Mouse (Mus musculus) intestine, embryonic 14.5 days (tissue): ENCODE measurements at regions not wholly inside any gene's neighbourhood (a gene's known extent, or its start where the extent isn't known, plus 50 kb on each side); places are given as distances from the start of the nearest gene placed in this dataset.

Experiments
- ATAC-seq: fragments of 200-750 bp; cut with Nextera tagmentation; replicated peaks from 2 replicates; pipeline ENCODE4 v1.8.0; 2017; ENCODE audit warnings: low read depth, moderate number of reproducible peaks, moderate TSS enrichment, moderate library complexity; ENCODE audit not compliant: low FRiP score, low TSS enrichment
- DNase-seq: peaks from one replicate; pipeline ENCODE4 v3.0.0-alpha.2; 2018; ENCODE audit warnings: low spot score
- H3K27ac ChIP-seq: fragments of 300-500 bp; sonication (generic); 2 replicates; pipeline ENCODE4 v1.5.1; 2014; ENCODE audit warnings: low read depth, mild to moderate bottlenecking, control low read depth
- H3K27me3 ChIP-seq: fragments of 300-500 bp; sonication (generic); replicated peaks from 2 replicates; pipeline ENCODE4 v1.6.1; 2014; ENCODE audit warnings: low read length, control low read depth; ENCODE audit not compliant: control insufficient read depth, insufficient read depth
- H3K36me3 ChIP-seq: fragments of 300-500 bp; sonication (generic); 2 replicates; pipeline ENCODE4 v1.6.1; 2014; ENCODE audit warnings: low read length, control low read depth; ENCODE audit not compliant: control insufficient read depth, insufficient read depth
- H3K4me1 ChIP-seq: fragments of 300-500 bp; sonication (generic); replicated peaks from 2 replicates; pipeline ENCODE4 v1.6.1; 2014; ENCODE audit warnings: low read length, control low read depth, mixed read lengths; ENCODE audit not compliant: control insufficient read depth, insufficient read depth
- H3K4me2 ChIP-seq: fragments of 300-500 bp; sonication (generic); 2 replicates; pipeline ENCODE4 v1.6.1; 2014; ENCODE audit warnings: low read length
- H3K4me3 ChIP-seq: fragments of 300-500 bp; sonication (generic); 2 replicates; pipeline ENCODE4 v1.5.1; 2014; ENCODE audit warnings: low read depth, low read length, control low read depth, mixed read lengths
- H3K9ac ChIP-seq: fragments of 300-500 bp; sonication (generic); 2 replicates; pipeline ENCODE4 v1.6.1; 2014; ENCODE audit warnings: mild to moderate bottlenecking, low read length
- H3K9me3 ChIP-seq: fragments of 300-500 bp; sonication (generic); 2 replicates; pipeline ENCODE4 v1.6.1; 2016; ENCODE audit warnings: low read length, control low read depth; ENCODE audit not compliant: control insufficient read depth
- WGBS: fragments of 180-500 bp; shearing (Covaris S2); extraction: QIAGEN DNeasy Blood & Tissue Kit; methylation state at CpG from one replicate; pipeline ENCODE4 v1.1.7; 2014; 5-methylcytosine and 5-hydroxymethylcytosine counted together

GRCm38 (mm10) chr10:29592906-29593305 is 57.2 kb upstream of the Rspo3 start:
- H3K4me2 ChIP-seq = no peak overlapping the region
- no peaks in the 10 kb centered on the region for H3K36me3 ChIP-seq
- H3K27me3 ChIP-seq = no peaks in the 10 kb centered on the region
- DNase-seq = no peak
- no peak overlapping the region for H3K27ac ChIP-seq
- 0 out of 2 replicates have a peak, but pooled peaks cover 3% of the 10 kb centered on the region for H3K4me1 ChIP-seq
- H3K9ac ChIP-seq = no peak overlapping the region
- WGBS = 41% methylated on average over 3 of the region's 3 CpGs
- no peak for ATAC-seq
- H3K4me3 ChIP-seq = no peak overlapping the region
- H3K9me3 ChIP-seq = no peaks in the 10 kb centered on the region

DNA sequence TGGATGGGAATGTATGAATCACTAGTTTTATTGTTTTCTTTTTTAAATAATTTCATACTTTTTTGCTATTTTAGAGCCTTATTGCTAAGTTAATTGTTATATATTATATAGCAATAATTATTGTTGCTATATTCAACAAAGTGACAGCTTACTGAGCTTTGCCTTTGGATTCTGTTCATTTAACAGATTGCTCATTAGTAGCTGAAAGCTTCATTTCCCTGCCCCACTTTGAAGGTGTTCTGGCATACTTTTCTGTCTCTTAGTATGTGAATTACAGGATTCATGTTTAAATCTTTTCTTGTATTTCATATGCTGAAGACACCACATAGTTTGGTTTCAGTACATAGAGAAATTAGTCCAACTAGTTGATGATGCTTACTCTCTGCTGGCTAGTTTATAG is 54.5 kb upstream of the Rspo3 start:
- H3K36me3 ChIP-seq = no peaks in the 10 kb centered on the region
- H3K4me3 ChIP-seq = no peak overlapping the region
- H3K9me3 ChIP-seq = no peaks in the 10 kb centered on the region
- DNase-seq (no peak), ATAC-seq (no peak)
- H3K4me2 ChIP-seq = no peak overlapping the region
- no peaks in the 10 kb centered on the region for H3K27me3 ChIP-seq
- H3K4me1 ChIP-seq = no peaks in the 10 kb centered on the region
- H3K9ac ChIP-seq = no peak overlapping the region
- H3K27ac ChIP-seq = no peak overlapping the region

- no peak overlapping the region for H3K9ac ChIP-seq
- no peaks in the 10 kb centered on the region for H3K36me3 ChIP-seq
- H3K4me1 ChIP-seq = no peaks in the 10 kb centered on the region
- ATAC-seq (no peak), DNase-seq (no peak)
- no peaks in the 10 kb centered on the region for H3K9me3 ChIP-seq
- H3K27me3 ChIP-seq = no peaks in the 10 kb centered on the region
- no peak overlapping the region for H3K4me2 ChIP-seq
- no peak overlapping the region for H3K27ac ChIP-seq
- H3K4me3 ChIP-seq = no peak overlapping the region
These were observed 54.1 kb upstream of the Rspo3 start for GRCm38 (mm10) chr10:29589739-29590138.
